Mouse (Mus musculus): ENCODE measurements at regions not wholly inside any gene's neighbourhood (a gene's known extent, or its start where the extent isn't known, plus 50 kb on each side); places are given as distances from the start of the nearest gene placed in this dataset.

DNA sequence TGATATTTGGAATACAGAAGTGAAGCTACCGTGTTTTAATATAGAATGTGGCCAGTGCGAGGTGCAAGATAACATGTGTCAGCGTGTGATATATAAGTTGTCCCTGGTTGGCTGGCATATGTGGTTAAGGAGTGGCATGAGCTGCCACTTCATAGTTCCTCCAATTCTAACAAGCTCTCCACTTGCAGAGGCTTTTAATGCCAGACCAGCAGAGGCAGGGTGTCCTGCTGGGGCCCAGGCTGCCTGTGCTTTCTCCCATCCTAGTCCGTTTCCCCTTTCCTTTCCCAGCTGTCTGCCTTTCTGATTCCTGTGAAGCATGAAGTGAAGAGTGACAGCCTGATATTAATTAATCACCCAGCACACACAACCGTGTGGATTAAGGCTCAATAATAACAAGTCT lies 73.7 kb upstream of the Bcl6 start:
- no peak overlapping the region for H3K9ac ChIP-seq (ENCODE audit: low read depth, poor library complexity, severe bottlenecking)
- no peaks in the 10 kb centered on the region for H3K36me3 ChIP-seq (ENCODE audit: control insufficient read depth, insufficient read depth, low read length, poor library complexity, severe bottlenecking)
- H3K4me3 ChIP-seq (ENCODE audit: low read depth, low read length), result no peak overlapping the region
- H3K9me3 ChIP-seq (replicated peaks; ENCODE audit: control insufficient read depth, insufficient read depth, low read length, poor library complexity, severe bottlenecking), result no peaks in the 10 kb centered on the region
- no peaks in the 10 kb centered on the region for H3K4me1 ChIP-seq (ENCODE audit: control insufficient read depth, insufficient read depth, low read length)
- TF ChIP-seq EP300 (IDR thresholded peaks at IDR 0.05; ENCODE audit: insufficient read depth, low read depth, low read length), result no peak
- TF ChIP-seq POLR2A (IDR thresholded peaks at IDR 0.05; ENCODE audit: insufficient read depth, low read length), result no peak
- TF ChIP-seq CTCF (IDR thresholded peaks at IDR 0.05; ENCODE audit: low read depth, low read length), result no peak
- no peak overlapping the region for H3K27ac ChIP-seq (ENCODE audit: insufficient read depth, low read length)
- H3K27me3 ChIP-seq (ENCODE audit: control insufficient read depth, insufficient read depth, low read length, poor library complexity, severe bottlenecking), result no peaks in the 10 kb centered on the region

DNA sequence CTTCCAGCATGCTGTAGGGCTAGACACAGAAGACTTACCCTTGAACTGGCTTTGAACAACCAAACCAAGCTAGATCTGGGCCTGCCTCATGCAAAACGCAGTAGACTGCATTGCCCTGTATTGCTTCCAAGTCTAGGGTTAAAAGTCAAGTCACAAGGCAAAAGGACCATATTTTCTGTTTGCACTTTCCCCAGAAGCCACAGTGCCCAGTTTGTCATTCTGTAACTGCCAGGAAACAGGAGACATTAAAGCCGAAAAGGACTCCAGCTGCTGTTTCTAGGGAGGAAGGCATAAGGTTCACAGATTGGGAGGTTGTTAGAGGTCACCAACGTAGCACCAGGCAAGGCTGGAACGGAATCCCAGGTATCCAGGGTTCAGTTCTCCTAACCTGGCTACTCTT lies 72.8 kb upstream of the Bcl6 start:
- Histone ChIP-seq H3K9me3 (replicated peaks; ENCODE audit: control insufficient read depth, insufficient read depth, low read length, poor library complexity, severe bottlenecking) (no peaks in the 10 kb centered on the region), H3K4me1 (ENCODE audit: control insufficient read depth, insufficient read depth, low read length) (no peaks in the 10 kb centered on the region), H3K36me3 (ENCODE audit: control insufficient read depth, insufficient read depth, low read length, poor library complexity, severe bottlenecking) (no peaks in the 10 kb centered on the region), H3K4me3 (ENCODE audit: low read depth, low read length) (no peak overlapping the region), H3K27me3 (ENCODE audit: control insufficient read depth, insufficient read depth, low read length, poor library complexity, severe bottlenecking) (no peaks in the 10 kb centered on the region), H3K9ac (ENCODE audit: low read depth, poor library complexity, severe bottlenecking) (no peak overlapping the region), H3K27ac (ENCODE audit: insufficient read depth, low read length) (no peak overlapping the region)
- TF ChIP-seq POLR2A (IDR thresholded peaks at IDR 0.05; ENCODE audit: insufficient read depth, low read length), result no peak
- no peak for TF ChIP-seq CTCF (IDR thresholded peaks at IDR 0.05; ENCODE audit: low read depth, low read length)

DNA sequence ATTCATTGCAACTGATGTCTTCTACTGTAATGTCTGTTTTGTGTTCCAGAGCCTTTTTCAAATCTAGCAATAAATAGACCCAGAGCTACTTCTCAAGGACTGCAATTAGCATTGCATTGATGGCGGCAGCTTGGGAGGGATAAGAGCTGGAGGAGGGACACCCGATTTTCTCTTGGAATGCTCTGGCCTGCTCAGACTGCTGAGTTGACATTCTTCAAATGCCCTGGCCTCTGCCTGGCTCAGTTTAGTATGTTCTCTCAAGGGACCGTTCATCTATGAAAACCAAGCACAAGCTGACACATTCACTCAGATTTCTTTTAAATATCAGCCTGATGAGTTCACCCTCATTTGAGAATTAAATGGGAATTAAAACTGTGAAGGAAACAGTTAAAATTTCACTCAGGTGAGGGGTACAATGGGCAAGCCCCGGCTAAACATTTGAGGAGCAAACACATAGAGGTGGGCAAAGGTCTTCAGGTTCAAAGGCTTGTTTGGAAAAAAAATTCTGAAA lies 70.5 kb upstream of the Bcl6 start:
- no peaks in the 10 kb centered on the region for H3K27me3 ChIP-seq (ENCODE audit: control insufficient read depth, insufficient read depth, low read length, poor library complexity, severe bottlenecking)
- no peak overlapping the region for H3K27ac ChIP-seq (ENCODE audit: insufficient read depth, low read length)
- no peaks in the 10 kb centered on the region for H3K9me3 ChIP-seq (replicated peaks; ENCODE audit: control insufficient read depth, insufficient read depth, low read length, poor library complexity, severe bottlenecking)
- H3K4me1 ChIP-seq (ENCODE audit: control insufficient read depth, insufficient read depth, low read length), result no peaks in the 10 kb centered on the region
- H3K36me3 ChIP-seq (ENCODE audit: control insufficient read depth, insufficient read depth, low read length, poor library complexity, severe bottlenecking), result no peaks in the 10 kb centered on the region
- H3K9ac ChIP-seq (ENCODE audit: low read depth, poor library complexity, severe bottlenecking), result no peak overlapping the region
- H3K4me3 ChIP-seq (ENCODE audit: low read depth, low read length), result no peak overlapping the region
- TF ChIP-seq POLR2A (IDR thresholded peaks at IDR 0.05; ENCODE audit: insufficient read depth, low read length), result no peak
- TF ChIP-seq EP300 (IDR thresholded peaks at IDR 0.05; ENCODE audit: insufficient read depth, low read depth, low read length), result no peak
- TF ChIP-seq CTCF (IDR thresholded peaks at IDR 0.05; ENCODE audit: low read depth, low read length), result no peak

DNA sequence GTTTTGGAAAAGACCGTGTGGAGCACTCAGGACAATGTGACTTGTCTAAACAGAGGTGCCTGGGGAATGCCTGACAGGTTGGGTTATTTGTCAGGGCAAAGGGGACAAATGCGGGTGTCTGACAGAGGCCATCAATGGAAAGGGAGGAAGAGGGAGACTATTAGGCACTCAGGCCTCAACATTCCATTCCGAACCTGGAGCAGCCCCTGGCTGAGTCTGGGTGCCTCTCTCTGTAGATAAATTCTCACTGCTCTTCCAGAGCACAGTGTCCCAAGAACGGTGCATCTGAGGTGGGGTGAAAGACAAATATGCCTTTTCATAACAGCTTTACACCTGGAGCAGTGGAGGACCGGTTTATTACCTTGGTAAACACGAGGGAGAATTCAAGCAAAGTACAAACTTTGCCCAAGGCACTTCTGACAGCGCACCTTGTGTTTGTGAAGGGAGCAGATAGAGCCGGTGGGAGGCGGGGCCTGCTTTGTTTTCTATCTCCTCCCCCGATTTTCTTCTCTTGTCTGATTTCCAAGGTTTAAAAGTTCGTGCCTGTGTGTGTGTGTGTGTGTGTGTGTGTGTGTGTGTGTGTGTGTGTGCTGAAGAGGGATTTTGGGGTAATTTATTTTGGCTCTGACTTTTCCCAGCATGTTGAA lies 68.4 kb upstream of the Bcl6 start:
- Histone ChIP-seq H3K4me1 (ENCODE audit: control insufficient read depth, insufficient read depth, low read length) (no peaks in the 10 kb centered on the region), H3K9me3 (replicated peaks; ENCODE audit: control insufficient read depth, insufficient read depth, low read length, poor library complexity, severe bottlenecking) (no peaks in the 10 kb centered on the region), H3K4me3 (ENCODE audit: low read depth, low read length) (no peak overlapping the region), H3K27ac (ENCODE audit: insufficient read depth, low read length) (no peak overlapping the region), H3K36me3 (ENCODE audit: control insufficient read depth, insufficient read depth, low read length, poor library complexity, severe bottlenecking) (no peaks in the 10 kb centered on the region), H3K9ac (ENCODE audit: low read depth, poor library complexity, severe bottlenecking) (no peak overlapping the region), H3K27me3 (ENCODE audit: control insufficient read depth, insufficient read depth, low read length, poor library complexity, severe bottlenecking) (no peaks in the 10 kb centered on the region)
- TF ChIP-seq POLR2A (IDR thresholded peaks at IDR 0.05; ENCODE audit: insufficient read depth, low read length), result no peak
- TF ChIP-seq CTCF (IDR thresholded peaks at IDR 0.05; ENCODE audit: low read depth, low read length), result no peak
- no peak for TF ChIP-seq EP300 (IDR thresholded peaks at IDR 0.05; ENCODE audit: insufficient read depth, low read depth, low read length)

DNA sequence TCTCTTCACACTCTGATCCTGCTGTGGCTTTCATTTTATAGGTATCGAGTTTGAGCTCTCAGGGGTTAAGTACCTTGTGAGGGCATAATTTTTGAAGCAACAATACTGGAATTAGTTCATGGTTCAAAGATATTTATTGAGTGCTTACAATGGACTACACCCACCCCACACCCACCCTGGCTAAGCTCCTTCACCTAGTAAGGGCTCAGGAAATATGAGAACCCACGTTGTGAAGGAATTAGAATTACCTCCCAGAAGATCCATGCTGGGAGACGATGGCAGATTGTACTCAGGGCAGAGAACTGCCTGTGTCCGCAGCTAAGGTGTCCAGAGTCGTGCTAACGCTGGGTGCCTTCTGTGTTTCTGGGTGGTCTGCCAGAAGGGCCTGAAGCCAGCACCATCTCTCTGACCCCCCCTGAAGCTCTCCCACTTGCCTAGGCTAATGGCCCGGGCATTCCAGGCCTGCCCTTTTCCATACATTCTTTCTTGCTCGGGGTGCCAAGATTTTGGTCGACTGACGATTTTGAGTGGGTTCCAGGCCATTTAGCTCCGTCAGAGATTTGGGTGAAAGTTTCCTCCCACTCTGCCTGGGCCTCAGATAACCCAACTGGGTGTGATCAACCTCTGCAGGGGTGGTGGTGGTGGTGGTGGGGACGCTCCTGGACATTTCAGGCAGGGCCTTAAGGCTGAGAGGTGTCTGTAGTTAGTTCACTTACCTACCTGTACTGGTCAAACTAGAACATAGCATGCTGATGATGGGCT lies 67.7 kb upstream of the Bcl6 start:
- no peaks in the 10 kb centered on the region for H3K36me3 ChIP-seq (ENCODE audit: control insufficient read depth, insufficient read depth, low read length, poor library complexity, severe bottlenecking)
- no peak overlapping the region for H3K4me3 ChIP-seq (ENCODE audit: low read depth, low read length)
- no peak for TF ChIP-seq CTCF (IDR thresholded peaks at IDR 0.05; ENCODE audit: low read depth, low read length)
- TF ChIP-seq EP300 (IDR thresholded peaks at IDR 0.05; ENCODE audit: insufficient read depth, low read depth, low read length), result no peak
- no peak for TF ChIP-seq POLR2A (IDR thresholded peaks at IDR 0.05; ENCODE audit: insufficient read depth, low read length)
- H3K9ac ChIP-seq (ENCODE audit: low read depth, poor library complexity, severe bottlenecking), result no peak overlapping the region
- no peaks in the 10 kb centered on the region for H3K9me3 ChIP-seq (replicated peaks; ENCODE audit: control insufficient read depth, insufficient read depth, low read length, poor library complexity, severe bottlenecking)
- H3K27me3 ChIP-seq (ENCODE audit: control insufficient read depth, insufficient read depth, low read length, poor library complexity, severe bottlenecking), result no peaks in the 10 kb centered on the region
- H3K27ac ChIP-seq (ENCODE audit: insufficient read depth, low read length), result no peak overlapping the region
- H3K4me1 ChIP-seq (ENCODE audit: control insufficient read depth, insufficient read depth, low read length), result no peaks in the 10 kb centered on the region

DNA sequence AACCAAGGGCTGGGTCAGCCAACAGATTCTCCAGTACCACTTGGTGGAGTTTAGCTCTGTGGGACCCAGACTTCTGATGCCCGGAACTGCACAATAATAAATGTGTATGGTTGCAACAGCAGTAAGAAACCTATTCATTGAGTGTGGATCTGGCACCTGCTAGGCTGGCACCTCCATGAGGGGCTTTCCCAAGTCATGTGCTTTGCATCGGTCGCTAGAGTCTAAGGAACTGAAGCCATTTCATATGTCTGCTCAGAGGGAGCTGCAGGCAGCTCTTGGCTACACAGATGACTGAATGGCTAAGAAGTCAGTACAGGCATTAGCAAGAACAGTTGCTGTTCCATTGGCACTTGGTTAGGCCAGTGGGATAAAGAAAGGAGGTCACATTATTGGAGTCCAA lies 65.6 kb upstream of the Bcl6 start:
- Histone ChIP-seq H3K36me3 (ENCODE audit: control insufficient read depth, insufficient read depth, low read length, poor library complexity, severe bottlenecking) (no peaks in the 10 kb centered on the region), H3K9me3 (replicated peaks; ENCODE audit: control insufficient read depth, insufficient read depth, low read length, poor library complexity, severe bottlenecking) (no peaks in the 10 kb centered on the region), H3K4me3 (ENCODE audit: low read depth, low read length) (no peak overlapping the region), H3K27me3 (ENCODE audit: control insufficient read depth, insufficient read depth, low read length, poor library complexity, severe bottlenecking) (no peaks in the 10 kb centered on the region), H3K27ac (ENCODE audit: insufficient read depth, low read length) (no peak overlapping the region), H3K4me1 (ENCODE audit: control insufficient read depth, insufficient read depth, low read length) (no peaks in the 10 kb centered on the region), H3K9ac (ENCODE audit: low read depth, poor library complexity, severe bottlenecking) (no peak overlapping the region)
- TF ChIP-seq EP300 (IDR thresholded peaks at IDR 0.05; ENCODE audit: insufficient read depth, low read depth, low read length) (no peak), POLR2A (IDR thresholded peaks at IDR 0.05; ENCODE audit: insufficient read depth, low read length) (no peak), CTCF (IDR thresholded peaks at IDR 0.05; ENCODE audit: low read depth, low read length) (no peak)

Measured in ES-Bruce4 (cell line).